Mouse (Mus musculus) left cerebral cortex, postnatal 14 days (tissue): ENCODE data around the gene Plp2. TPM values are rescaled to one million over a fixed set of nuclear protein-coding genes. Genes with fewer than 3 reads are reported as not detected.
"Not testable (repeated sequence)": the region's sequence is repeated elsewhere in the genome, so short reads cannot be mapped to it uniquely, and the experiment has no call there.

Experiments used
- DNase-seq, 2 experiments: peaks; one replicate each; pipeline ENCODE4 v3.0.0; 2021 to 2022; ENCODE audit warnings: low spot score in 2 of 2, mixed read lengths in 1 of 2
- intact Hi-C: fragments of 180-260 bp; cut with DNase I; formaldehyde crosslinking; loops from one replicate; pipeline ENCODE4 v1.15.1; 2025
- long read RNA-seq, 2 experiments: library from polyadenylated mRNA; stranded (forward); transcript quantifications; one replicate each; pipeline ENCODE4 v2.0.0; 2021
- total RNA-seq, 2 experiments: library from RNA; stranded (reverse); gene quantifications; 2 replicates each; pipeline ENCODE4 v1.2.3; 2021

Gene Plp2
- total RNA-seq: 10 to 100 TPM in 1 of 2 experiments, 1 to 10 TPM in 1; 9.1 to 12.4 TPM
- long read RNA-seq, experiment 1, transcript Plp2-201 (5 exons, 1,157 nt): major isoform, 7 of 7 reads
- long read RNA-seq, experiment 1, partial matches to known transcripts: 0 of 7 reads
- long read RNA-seq, experiment 1, other reads (novel, unspliced or antisense): 0 of 7 reads
- long read RNA-seq, experiment 2, partial matches to known transcripts: 0 of 6 reads
- long read RNA-seq, experiment 2, other reads (novel, unspliced or antisense): 2 of 6 reads

GRCm38 (mm10) chrX:7670921-7671623, at the start of gene Plp2:
Gene Plp2, minus strand, starts transcription at chrX:7671390.
- peak in 1 of 2 experiments; percentile 17 for DNase-seq
- intact Hi-C loops: no loop called here

GRCm38 (mm10) chrX:7716058-7716457, 44.9 kb upstream of the Plp2 start:
- intact Hi-C loops: not testable (repeated sequence)

GRCm38 (mm10) chrX:7714135-7714899, 43.1 kb upstream of the Plp2 start, which contains the start of gene Wdr45:
Gene Wdr45, plus strand, starts transcription at chrX:7714333.
- DNase-seq: peak; percentile 94 to 98
- intact Hi-C loops: not testable (repeated sequence)

More at GRCm38 (mm10) chrX:7716058-7716457, 44.9 kb upstream of the Plp2 start:
- not testable (repeated sequence) for DNase-seq

GRCm38 (mm10) chrX:7713764-7714134, 42.6 kb upstream of the Plp2 start:
- intact Hi-C loops, DNase-seq: not testable (repeated sequence)

- peak; percentile 85 to 91 for DNase-seq
- intact Hi-C loops: loop anchor here (10.0 kb wide), 1 partner anchor 272 kb away; no protein-coding TSS in a partner anchor
These were observed 25.8 kb upstream of the Plp2 start, which contains the start of gene Gpkow for GRCm38 (mm10) chrX:7696954-7697381. Gene Gpkow, plus strand, starts transcription at chrX:7697131.

- intact Hi-C loops: loop anchor here (10.0 kb wide), 1 partner anchor 272 kb away; no protein-coding TSS in a partner anchor
- no peak for DNase-seq
These were observed 25.3 kb upstream of the Plp2 start for GRCm38 (mm10) chrX:7696520-7696919.

- intact Hi-C loops: loop anchor here (10.0 kb wide), 1 partner anchor 268 kb away; no protein-coding TSS in a partner anchor
These were observed 21.7 kb upstream of the Plp2 start for GRCm38 (mm10) chrX:7692862-7693261.

GRCm38 (mm10) chrX:7690486-7690885, 19.3 kb upstream of the Plp2 start:
- DNase-seq: no peak
- intact Hi-C loops: loop anchor here (10.0 kb wide), 1 partner anchor 266 kb away; no protein-coding TSS in a partner anchor

More at GRCm38 (mm10) chrX:7692862-7693261, 21.7 kb upstream of the Plp2 start:
- DNase-seq: no peak

- intact Hi-C loops: no loop called here
- no peak for DNase-seq
These were observed 17.1 kb upstream of the Plp2 start for GRCm38 (mm10) chrX:7688321-7688720.

GRCm38 (mm10) chrX:7680864-7681263, 9.7 kb upstream of the Plp2 start, which contains the start of gene Magix:
Gene Magix, minus strand, starts transcription at chrX:7681251.
- intact Hi-C loops: no loop called here
- no peak for DNase-seq

GRCm38 (mm10) chrX:7680057-7680412, 8.8 kb upstream of the Plp2 start:
- intact Hi-C loops: no loop called here
- DNase-seq: no peak

GRCm38 (mm10) chrX:7679405-7680056, 8.3 kb upstream of the Plp2 start:
- peak; percentile 75 to 86 for DNase-seq
- intact Hi-C loops: no loop called here

GRCm38 (mm10) chrX:7678986-7679385, 7.8 kb upstream of the Plp2 start:
- intact Hi-C loops: no loop called here
- DNase-seq: no peak

GRCm38 (mm10) chrX:7675001-7675380, 3.8 kb upstream of the Plp2 start:
- DNase-seq: no peak
- intact Hi-C loops: no loop called here

GRCm38 (mm10) chrX:7674284-7675000, 3.3 kb upstream of the Plp2 start:
- peak; percentile 21 to 44 for DNase-seq
- intact Hi-C loops: no loop called here

GRCm38 (mm10) chrX:7673578-7674281, 2.5 kb upstream of the Plp2 start:
- intact Hi-C loops: no loop called here
- DNase-seq: no peak

GRCm38 (mm10) chrX:7672739-7673138, 1.5 kb upstream of the Plp2 start:
- intact Hi-C loops: no loop called here
- DNase-seq: no peak

GRCm38 (mm10) chrX:7670390-7670881, 754 bp downstream of the Plp2 start:
- intact Hi-C loops: no loop called here
- peak; percentile 11 to 23 for DNase-seq
